In genomic region chr4:141134031-141134441, GRCm38 (mm10) we compare ENCODE assay signal across 7 mouse cellular contexts. TPM values are rescaled to one million over a fixed set of nuclear protein-coding genes. Genes with fewer than 3 reads are reported as not detected.
DNase-seq lines count a peak whose midpoint lies in the region; ATAC-seq and TF ChIP-seq lines count a peak whose summit lies in the region.

No protein-coding gene starts in this region.

- no peaks in the 10 kb centered on the region for H3K9me3 ChIP-seq in forebrain, embryonic 14.5 days (replicated peaks; ENCODE audit: control insufficient read depth, low read length)
- no peaks in the 10 kb centered on the region for H3K9me3 ChIP-seq in kidney, postnatal 0 days (replicated peaks; ENCODE audit: low read length)
- H3K9me3 ChIP-seq in neural tube, embryonic 15.5 days (replicated peaks), result no peaks in the 10 kb centered on the region

- peak; percentile 24; the same call in 1 of the 2 replicates for ATAC-seq in forebrain, embryonic 14.5 days
- ATAC-seq in kidney, postnatal 0 days (replicated peaks; ENCODE audit: low FRiP score, low read depth), result no peak
- no peak for ATAC-seq in neural tube, embryonic 15.5 days (ENCODE audit: low FRiP score)

- no peaks in the 10 kb centered on the region for H3K27me3 ChIP-seq in liver, adult 2 months (ENCODE audit: control insufficient read depth, insufficient read depth, low read length)
- no peaks in the 10 kb centered on the region for H3K27me3 ChIP-seq in forebrain, embryonic 14.5 days (replicated peaks; ENCODE audit: control insufficient read depth, insufficient read depth, low read length)
- H3K27me3 ChIP-seq in kidney, postnatal 0 days (ENCODE audit: insufficient read depth, low read length), result no peaks in the 10 kb centered on the region
- no peaks in the 10 kb centered on the region for H3K27me3 ChIP-seq in neural tube, embryonic 15.5 days (replicated peaks)

- DNase-seq in liver, adult 2 months (ENCODE audit: extremely low read depth, low read depth, low spot score), result peak; percentile 86
- DNase-seq in liver, result no peak
- no peak for DNase-seq in forebrain, embryonic 14.5 days (ENCODE audit: low spot score)
- DNase-seq in kidney, postnatal 0 days (ENCODE audit: low spot score), result peak; percentile 43
- no peak for DNase-seq in ovary, adult 18-20 months (ENCODE audit: low spot score)
- DNase-seq in ovary, postnatal 14 days (ENCODE audit: low spot score), result no peak

- H3K4me1 ChIP-seq in liver, adult 2 months (ENCODE audit: control insufficient read depth, insufficient read depth, low read length), result peaks cover 57% of the 10 kb centered on the region
- H3K4me1 ChIP-seq in forebrain, embryonic 14.5 days (ENCODE audit: control insufficient read depth, insufficient read depth, low read length), result peaks cover 30% of the 10 kb centered on the region
- peaks cover 58% of the 10 kb centered on the region for H3K4me1 ChIP-seq in kidney, postnatal 0 days (replicated peaks; ENCODE audit: insufficient read depth, low read length)
- peaks cover 82% of the 10 kb centered on the region for H3K4me1 ChIP-seq in neural tube, embryonic 15.5 days

- H3K36me3 ChIP-seq in liver, adult 2 months (ENCODE audit: control insufficient read depth, insufficient read depth, low read length), result no peaks in the 10 kb centered on the region
- H3K36me3 ChIP-seq in forebrain, embryonic 14.5 days (ENCODE audit: control insufficient read depth, insufficient read depth, low read length), result peaks cover 5% of the 10 kb centered on the region; the same call in 1 of the 2 replicates
- no peaks in the 10 kb centered on the region for H3K36me3 ChIP-seq in kidney, postnatal 0 days (ENCODE audit: insufficient read depth, low read length)
- H3K36me3 ChIP-seq in neural tube, embryonic 15.5 days, result no peaks in the 10 kb centered on the region

- TF ChIP-seq CTCF in liver, adult 2 months (IDR thresholded peaks at IDR 0.05; ENCODE audit: low read depth, low read length), result no peak
- no peak for TF ChIP-seq CTCF in kidney, postnatal 0 days (IDR thresholded peaks at IDR 0.05; ENCODE audit: low read depth)

- H3K79me2 ChIP-seq in liver, adult 2 months (ENCODE audit: control insufficient read depth, insufficient read depth, low read length), result peaks cover 34% of the 10 kb centered on the region; the same call in 1 of the 2 replicates

- peak overlapping the region; percentile 70 for H3K4me3 ChIP-seq in liver, adult 2 months (ENCODE audit: insufficient read depth, low read depth, low read length)
- no peak overlapping the region for H3K4me3 ChIP-seq in forebrain, embryonic 14.5 days (ENCODE audit: low read depth, low read length)
- no peak overlapping the region for H3K4me3 ChIP-seq in kidney, postnatal 0 days (replicated peaks; ENCODE audit: low read depth, low read length)
- H3K4me3 ChIP-seq in neural tube, embryonic 15.5 days (replicated peaks), result no peak overlapping the region

- TF ChIP-seq POLR2A in liver, adult 2 months (IDR thresholded peaks at IDR 0.05; ENCODE audit: extremely low read depth, insufficient read depth, low read length), result no peak

- H3K9ac ChIP-seq in liver, adult 2 months (ENCODE audit: low read depth, low read length), result peak overlapping the region; percentile 76
- peak overlapping the region; percentile 35; the same call in 1 of the 2 replicates for H3K9ac ChIP-seq in forebrain, embryonic 14.5 days (ENCODE audit: low read length)
- no peak overlapping the region for H3K9ac ChIP-seq in kidney, postnatal 0 days (ENCODE audit: low read depth, low read length)
- no peak overlapping the region for H3K9ac ChIP-seq in neural tube, embryonic 15.5 days (replicated peaks)

- no peak overlapping the region; the same call in 1 of the 2 replicates for H3K4me2 ChIP-seq in forebrain, embryonic 14.5 days (ENCODE audit: low read length)
- no peak overlapping the region for H3K4me2 ChIP-seq in kidney, postnatal 0 days (ENCODE audit: low read length)
- no peak overlapping the region for H3K4me2 ChIP-seq in neural tube, embryonic 15.5 days

- WGBS in liver, adult 2 months, result 12% methylated on average over 8 of the region's 8 CpGs
- WGBS in forebrain, embryonic 14.5 days, result 9% methylated on average over 8 of the region's 8 CpGs
- 50% methylated on average over 8 of the region's 8 CpGs for WGBS in kidney, postnatal 0 days
- 15% methylated on average over 8 of the region's 8 CpGs for WGBS in neural tube, embryonic 15.5 days

- peak overlapping the region; percentile 79 for H3K27ac ChIP-seq in liver, adult 2 months (replicated peaks; ENCODE audit: insufficient read depth, low read depth, low read length)
- no peak overlapping the region for H3K27ac ChIP-seq in forebrain, embryonic 14.5 days (ENCODE audit: low read depth, low read length)
- peak overlapping the region; percentile 76 for H3K27ac ChIP-seq in kidney, postnatal 0 days
- peak overlapping the region; percentile 66 for H3K27ac ChIP-seq in neural tube, embryonic 15.5 days (replicated peaks)

RNA-seq across cellular contexts. Expression of gene Szrd1, which starts 5.5 kb away (rescaled TPM):
- total RNA-seq in liver, adult 2 months (2014; rRNA removed), result 26.6 and 39.5 TPM in 2 replicates
- polyA plus RNA-seq in liver, adult 2 months (2012; rRNA removed), result 43.6 and 46.8 TPM in 2 replicates
- 37.0 and 38.9 TPM in 2 replicates for polyA plus RNA-seq in forebrain, embryonic 14.5 days (2014; fragmentation: Nextera tagmentation; extraction: Ambion mirVana)
- polyA plus RNA-seq in kidney, postnatal 0 days (2015; fragmentation: Nextera tagmentation; extraction: Ambion mirVana), result 38.0 and 40.4 TPM in 2 replicates
- polyA plus RNA-seq in neural tube, embryonic 15.5 days (2015; fragmentation: Nextera tagmentation; extraction: Ambion mirVana), result 23.7 and 29.1 TPM in 2 replicates

RNA-seq across cellular contexts. Expression of gene Fbxo42, which starts 13.7 kb away (rescaled TPM):
- 2.0 and 2.8 TPM in 2 replicates for total RNA-seq in liver, adult 2 months (2014; rRNA removed)
- polyA plus RNA-seq in liver, adult 2 months (2012; rRNA removed), result 4.6 and 6.3 TPM in 2 replicates
- 22.3 and 29.5 TPM in 2 replicates for polyA plus RNA-seq in forebrain, embryonic 14.5 days (2014; fragmentation: Nextera tagmentation; extraction: Ambion mirVana)
- 14.6 and 16.1 TPM in 2 replicates for polyA plus RNA-seq in kidney, postnatal 0 days (2015; fragmentation: Nextera tagmentation; extraction: Ambion mirVana)
- 23.3 and 23.8 TPM in 2 replicates for polyA plus RNA-seq in neural tube, embryonic 15.5 days (2015; fragmentation: Nextera tagmentation; extraction: Ambion mirVana)

RNA-seq across cellular contexts. Expression of gene Spata21, which starts 45.9 kb away (rescaled TPM):
- total RNA-seq in liver, adult 2 months (2014; rRNA removed), result not detected in 2 replicates
- not detected in 2 replicates for polyA plus RNA-seq in liver, adult 2 months (2012; rRNA removed)
- polyA plus RNA-seq in forebrain, embryonic 14.5 days (2014; fragmentation: Nextera tagmentation; extraction: Ambion mirVana), result 0.19 TPM in 1 of 2 replicates, not detected in the other
- polyA plus RNA-seq in kidney, postnatal 0 days (2015; fragmentation: Nextera tagmentation; extraction: Ambion mirVana), result 0.54 and 0.55 TPM in 2 replicates
- polyA plus RNA-seq in neural tube, embryonic 15.5 days (2015; fragmentation: Nextera tagmentation; extraction: Ambion mirVana), result 0.51 and 0.55 TPM in 2 replicates

RNA-seq across cellular contexts. Expression of gene Necap2, which starts 55.9 kb away (rescaled TPM):
- total RNA-seq in liver, adult 2 months (2014; rRNA removed), result 5.2 and 8.5 TPM in 2 replicates
- 7.6 and 11.3 TPM in 2 replicates for polyA plus RNA-seq in liver, adult 2 months (2012; rRNA removed)
- polyA plus RNA-seq in forebrain, embryonic 14.5 days (2014; fragmentation: Nextera tagmentation; extraction: Ambion mirVana), result 36.6 and 41.8 TPM in 2 replicates
- polyA plus RNA-seq in kidney, postnatal 0 days (2015; fragmentation: Nextera tagmentation; extraction: Ambion mirVana), result 87.6 and 93.1 TPM in 2 replicates
- polyA plus RNA-seq in neural tube, embryonic 15.5 days (2015; fragmentation: Nextera tagmentation; extraction: Ambion mirVana), result 56.8 and 59.8 TPM in 2 replicates

Comparison
In these comparisons a context has a peak if more than half of its experiments do, and no peak if none do; other contexts are left out.
1. DNase-seq: peak in liver, adult 2 months (single experiment) and kidney, postnatal 0 days (single experiment); none in liver (single experiment), forebrain, embryonic 14.5 days (single experiment), ovary, adult 18-20 months (single experiment) and ovary, postnatal 14 days (single experiment).
2. H3K9ac ChIP-seq: peak in liver, adult 2 months (single experiment) and forebrain, embryonic 14.5 days (single experiment); none in kidney, postnatal 0 days (single experiment) and neural tube, embryonic 15.5 days (single experiment).